Mouse (Mus musculus): Measurements from ENCODE around the gene Ltv1. TPM values are rescaled to one million over a fixed set of nuclear protein-coding genes. Genes with fewer than 3 reads are reported as not detected.

Gene Ltv1
- total RNA-seq, 2 experiments from 2014 or later: 21.6 to 26.2 TPM

DNA sequence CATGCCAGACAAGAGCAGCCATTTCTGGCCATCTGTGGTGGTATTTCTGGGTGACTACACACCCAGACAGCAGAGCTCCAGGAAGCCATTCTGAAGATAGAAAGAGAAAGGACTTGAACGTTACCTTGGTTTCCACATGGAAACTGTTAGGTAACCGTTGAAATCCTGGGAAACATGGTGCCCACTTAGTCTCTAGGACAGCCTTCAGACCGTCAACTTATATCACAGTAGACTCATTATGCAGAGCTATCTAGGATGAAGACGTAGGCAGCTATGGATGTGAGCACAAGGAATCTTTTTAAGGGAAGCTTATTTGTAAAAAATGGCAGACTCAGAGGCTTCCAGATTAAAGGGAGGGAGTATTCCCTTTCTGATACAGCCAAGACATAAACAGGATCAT is 59.1 kb downstream of the Ltv1 start:
- no peak for DNase-seq (ENCODE audit: low spot score in 2 of 2)

Other genes with a start within 250 kb of the Ltv1 start
- gene Stx11, start 228.9 kb downstream of the Ltv1 start, total RNA-seq (2021): under 1 TPM; 0.36 to 0.71 TPM
- gene Sf3b5, start 187.8 kb downstream of the Ltv1 start, total RNA-seq (2021): 1 to 10 TPM; 8.4 to 9.9 TPM
- gene Plagl1, start 132.7 kb downstream of the Ltv1 start, total RNA-seq (2021): 10 to 100 TPM; 33.5 to 45.3 TPM
- not detected for gene Zc2hc1b, start 15.1 kb downstream of the Ltv1 start, total RNA-seq (2021)

All from layer of hippocampus, postnatal 10 days (tissue).